Mouse (Mus musculus) gastrocnemius, postnatal 25 days (tissue): ENCODE measurements around the gene Rps6kb2. TPM values are rescaled to one million over a fixed set of nuclear protein-coding genes. Genes with fewer than 3 reads are reported as not detected.

Experiments used
- DNase-seq: peaks from one replicate; pipeline ENCODE4 v3.0.0; 2022
- total RNA-seq, 2 experiments: library from RNA; stranded (reverse); gene quantifications; 1 replicate in 1 of 2; 2 replicates in 1 of 2; pipeline ENCODE4 v1.2.3; 2021

Rps6kb2 gene
- total RNA-seq, 2 experiments from 2014 or later, result 19.9 to 24.4 TPM

DNA sequence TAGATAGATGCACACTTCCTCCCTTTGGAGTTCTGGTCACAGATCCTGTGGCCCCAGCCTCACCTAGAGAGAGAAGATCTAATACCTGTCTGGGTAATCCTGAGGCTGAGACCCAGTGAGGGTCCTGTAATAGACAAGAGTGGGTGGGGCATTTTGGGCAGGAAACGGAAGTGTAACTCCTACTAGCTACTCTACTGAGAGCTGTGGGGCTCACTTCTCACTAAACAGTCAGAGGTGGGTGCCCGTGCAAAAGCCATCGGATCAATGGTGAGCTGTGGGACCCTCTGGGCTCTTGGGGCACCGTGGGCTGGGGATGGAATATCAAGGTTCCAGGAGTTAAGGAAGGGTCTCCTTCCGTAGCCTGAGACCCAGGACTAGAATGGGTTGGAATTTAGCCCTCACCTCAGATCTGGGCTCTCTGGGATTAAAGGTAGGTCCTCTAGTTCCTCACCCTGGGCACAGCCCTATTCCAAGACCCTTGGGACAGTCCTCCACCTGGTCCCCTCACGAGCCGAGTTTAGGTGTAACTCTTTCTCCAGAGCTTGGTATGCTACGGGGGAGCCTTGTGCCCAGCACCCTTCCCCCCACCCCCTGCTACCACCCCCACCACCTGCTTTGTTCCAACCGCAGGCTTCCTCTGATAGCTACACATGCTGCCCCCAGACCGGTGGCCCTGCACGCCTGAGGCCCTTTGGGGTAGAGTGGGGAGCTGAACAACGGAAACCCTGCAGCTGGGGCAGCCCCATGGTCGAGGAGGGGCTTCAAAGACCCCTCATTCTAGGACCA, 8.5 kb downstream of the Rps6kb2 start:
- DNase-seq, result no peak

DNA sequence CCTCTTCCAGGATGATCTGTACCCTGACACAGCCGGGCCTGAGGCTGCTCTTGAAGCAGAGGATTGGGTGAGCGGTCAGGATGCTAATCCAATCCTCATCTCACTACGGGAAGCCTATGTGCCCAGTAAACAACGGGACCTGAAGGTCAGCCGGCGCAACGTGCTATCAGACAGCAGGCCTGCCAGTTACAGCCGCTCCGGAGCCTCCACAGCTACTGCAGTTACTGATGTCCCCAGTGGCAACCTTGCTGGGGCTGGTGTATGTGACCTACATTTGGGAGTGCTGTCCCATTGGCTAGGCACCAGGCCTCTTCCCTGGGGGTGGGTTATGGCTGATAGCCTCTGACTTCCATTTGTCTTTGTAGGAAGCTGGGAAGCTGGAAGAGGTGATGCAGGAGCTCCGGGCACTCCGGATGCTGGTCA, 9.9 kb downstream of the Rps6kb2 start, which contains the start of gene Ptprcap:
Gene Ptprcap (plus strand): TSS at position 373 of the 423 bp plus-strand sequence.
- no peak for DNase-seq

DNA sequence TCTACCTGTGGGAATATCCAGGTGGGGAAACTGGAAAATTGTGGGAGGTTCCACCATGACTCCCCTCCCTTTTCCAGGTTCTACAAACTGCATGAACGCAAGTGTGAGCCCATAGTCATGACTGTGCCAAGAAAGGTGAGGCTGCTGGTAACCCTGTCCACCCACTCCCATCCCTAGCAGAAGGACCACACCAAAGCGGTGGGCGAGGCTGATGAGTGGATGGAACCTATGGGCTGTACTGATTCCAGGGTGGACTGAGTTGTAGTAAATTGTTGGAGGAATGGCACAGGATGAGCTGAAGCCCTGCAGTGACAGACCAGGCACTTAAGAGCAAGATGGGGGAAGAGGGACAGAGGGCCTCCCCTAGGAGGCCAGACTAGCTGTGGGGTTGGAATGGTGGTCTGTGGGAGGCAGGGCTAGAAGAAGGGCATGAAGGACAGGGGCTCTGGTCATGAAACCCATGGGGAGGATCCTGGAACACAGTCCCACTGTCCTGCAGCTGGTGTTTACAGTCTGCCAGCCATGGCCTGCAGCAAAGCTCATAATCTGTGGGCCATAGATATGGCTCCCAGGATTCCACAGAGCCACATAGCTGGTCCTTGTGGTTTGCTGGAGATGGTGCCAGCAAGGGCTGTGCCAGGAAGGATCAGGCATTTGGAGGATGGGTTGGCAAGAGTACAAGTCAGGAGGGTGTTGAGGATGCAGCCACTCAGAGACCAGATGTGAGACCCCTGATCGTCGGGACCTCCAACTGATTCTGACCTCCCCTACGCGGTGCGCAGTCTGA, 10.5 kb downstream of the Rps6kb2 start:
- DNase-seq, result no peak

DNA sequence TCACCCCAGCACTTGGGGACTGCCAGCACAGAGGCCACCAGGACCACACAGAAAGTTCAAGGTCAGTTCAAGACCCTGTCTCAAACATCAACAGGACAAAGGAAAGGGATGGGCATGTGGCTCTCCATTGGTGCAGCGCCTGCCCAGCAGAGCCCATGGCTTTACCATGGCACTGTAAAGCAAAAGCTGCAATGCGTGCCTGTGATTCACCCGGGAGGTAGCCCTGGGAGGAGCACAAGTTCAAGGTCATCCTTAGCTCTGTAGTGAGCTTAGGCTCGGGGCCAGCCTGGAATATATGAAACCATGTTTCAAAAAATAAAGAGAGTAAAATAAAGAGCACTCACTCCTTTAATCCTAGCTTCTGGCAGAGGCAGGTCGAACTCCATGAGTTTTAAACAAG, 11.3 kb downstream of the Rps6kb2 start:
- DNase-seq, result no peak

DNA sequence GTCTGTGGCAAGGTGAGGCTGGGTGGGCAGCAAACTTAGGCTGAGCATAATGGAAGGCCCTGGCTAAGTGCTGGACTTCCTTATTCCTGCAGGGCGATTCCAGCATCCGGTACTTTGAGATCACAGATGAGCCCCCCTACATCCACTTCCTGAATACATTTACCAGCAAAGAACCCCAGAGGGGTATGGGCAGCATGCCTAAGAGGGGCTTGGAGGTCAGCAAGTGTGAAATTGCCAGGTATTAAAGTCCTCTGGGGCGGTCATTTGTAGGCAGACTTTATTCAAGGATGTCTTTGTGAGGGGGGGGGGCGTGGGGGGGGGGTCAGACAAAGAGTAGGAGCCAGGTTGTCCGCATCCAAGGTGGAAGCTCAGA, 11.7 kb downstream of the Rps6kb2 start:
- no peak for DNase-seq

DNA sequence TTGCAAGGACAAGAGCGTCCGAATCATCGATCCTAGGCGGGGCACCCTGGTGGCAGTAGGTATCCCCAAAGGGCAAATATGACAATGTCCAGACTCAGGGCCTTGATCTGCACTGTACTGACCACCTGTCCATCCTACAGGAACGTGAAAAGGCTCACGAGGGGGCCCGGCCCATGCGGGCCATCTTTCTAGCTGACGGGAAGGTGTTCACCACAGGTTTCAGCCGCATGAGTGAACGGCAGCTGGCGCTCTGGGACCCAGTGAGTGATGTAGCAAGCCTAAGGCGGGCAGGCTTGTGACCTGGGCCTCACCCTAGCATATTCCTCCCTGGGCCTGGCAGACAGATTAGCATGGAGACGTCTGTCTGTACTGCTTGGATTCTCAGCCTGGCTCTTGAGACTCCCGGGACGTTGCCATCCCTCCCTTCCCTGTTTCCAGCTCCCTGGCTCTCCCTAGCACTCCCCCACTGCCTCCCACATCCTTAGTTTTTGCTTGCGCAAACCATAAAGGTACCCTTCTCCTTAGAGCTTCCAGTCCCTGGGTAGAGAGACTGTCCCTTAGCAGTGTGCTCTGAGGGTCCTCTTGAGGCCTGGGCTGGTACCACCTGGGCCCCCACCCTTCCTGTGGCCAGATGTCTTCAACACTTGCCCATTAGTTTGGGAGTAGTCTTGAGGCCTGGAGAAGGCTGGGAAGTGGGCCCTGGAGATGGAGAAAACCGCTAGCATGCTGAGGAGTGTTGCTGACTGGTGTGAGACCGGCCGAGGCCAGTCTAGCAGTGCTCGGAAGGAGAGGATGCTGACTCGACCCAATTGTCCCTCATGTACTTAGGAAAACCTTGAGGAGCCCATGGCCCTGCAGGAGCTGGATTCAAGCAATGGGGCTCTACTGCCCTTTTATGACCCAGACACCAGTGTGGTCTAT, 12.3 kb downstream of the Rps6kb2 start:
- no peak for DNase-seq

DNA sequence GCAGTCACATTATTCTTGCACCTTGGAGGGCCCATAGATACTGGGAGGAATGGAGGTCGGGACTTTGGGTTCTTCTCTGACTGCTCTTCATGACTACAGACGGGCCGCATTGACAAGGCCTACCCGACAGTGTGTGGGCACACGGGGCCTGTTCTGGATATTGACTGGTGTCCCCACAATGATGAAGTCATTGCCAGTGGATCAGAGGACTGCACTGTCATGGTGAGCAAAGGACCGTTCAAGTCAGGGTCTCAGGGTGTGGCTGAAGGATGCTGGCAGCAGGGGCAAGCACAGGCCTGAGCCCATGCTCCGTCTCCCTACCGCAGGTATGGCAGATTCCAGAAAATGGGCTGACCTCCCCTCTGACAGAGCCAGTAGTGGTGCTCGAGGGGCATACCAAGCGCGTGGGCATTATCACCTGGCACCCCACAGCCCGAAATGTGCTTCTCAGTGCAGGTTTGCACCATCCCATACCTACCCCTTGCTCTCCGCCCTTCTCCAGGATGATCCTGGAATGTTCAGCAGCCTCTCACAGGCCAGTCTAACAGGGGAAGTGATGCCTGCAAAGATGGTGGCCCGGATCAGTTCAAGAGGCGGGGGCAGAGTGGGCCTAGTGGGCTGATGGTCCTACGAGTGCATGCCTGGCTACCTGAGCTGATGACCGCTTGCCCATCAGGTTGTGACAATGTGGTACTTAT, 13.2 kb downstream of the Rps6kb2 start:
- no peak for DNase-seq

DNA sequence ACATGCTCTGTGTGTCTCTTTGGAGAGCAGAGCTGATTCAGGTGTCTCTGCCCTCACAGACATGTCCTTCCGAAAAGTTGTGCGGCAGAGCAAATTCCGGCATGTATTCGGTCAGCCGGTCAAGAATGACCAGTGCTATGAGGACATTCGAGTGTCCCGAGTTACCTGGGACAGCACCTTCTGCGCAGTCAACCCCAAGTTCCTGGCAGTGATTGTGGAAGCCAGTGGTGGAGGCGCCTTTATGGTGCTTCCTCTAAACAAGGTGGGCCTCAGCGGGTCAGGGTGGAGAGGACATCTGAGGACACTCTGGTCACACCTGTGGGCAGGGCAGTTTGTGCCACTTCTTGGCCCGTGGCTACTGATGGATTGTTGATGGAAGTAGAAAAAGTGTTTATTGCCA, 13.9 kb downstream of the Rps6kb2 start:
- DNase-seq, result no peak

DNA sequence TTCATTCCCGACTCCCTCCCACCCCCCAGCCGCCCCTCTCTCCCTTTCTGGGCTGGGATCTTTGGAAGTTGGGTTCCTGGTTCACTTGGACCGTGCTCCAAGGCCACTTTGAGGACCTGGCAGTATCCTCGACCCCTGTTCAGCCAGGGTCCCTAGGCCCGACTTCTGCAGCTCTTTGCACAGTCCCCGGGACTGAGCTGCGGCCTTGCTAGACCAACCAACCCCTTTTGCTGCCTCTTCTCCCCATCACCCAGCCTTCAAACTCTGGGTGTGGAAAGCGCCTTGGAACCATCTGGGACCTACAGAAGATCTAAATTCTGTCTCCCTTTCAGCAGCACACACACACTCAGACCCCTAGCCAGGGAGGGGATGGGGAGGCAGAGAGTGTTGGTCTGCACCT, 14.3 kb downstream of the Rps6kb2 start:
- no peak for DNase-seq

DNA sequence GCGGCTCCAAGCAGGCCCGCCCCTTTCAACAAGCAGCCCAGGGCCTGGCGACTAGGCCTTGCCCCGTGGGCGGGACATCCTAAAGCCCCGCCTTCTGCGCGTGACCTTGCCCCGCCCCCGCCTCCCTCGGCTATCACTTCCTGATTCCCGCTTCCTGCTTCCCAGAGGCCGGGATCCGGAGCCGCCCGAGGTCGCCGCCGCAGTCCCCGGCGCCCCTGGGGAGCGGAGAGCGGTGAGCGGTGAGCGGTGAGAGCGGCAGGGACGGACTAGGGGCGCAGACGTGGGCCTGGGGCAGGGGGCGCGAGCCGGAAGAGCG, 14.7 kb downstream of the Rps6kb2 start, which contains the start of gene Coro1b:
Gene Coro1b (plus strand): TSS at position 129 of the 316 bp plus-strand sequence.
- peak; percentile 98 for DNase-seq

DNA sequence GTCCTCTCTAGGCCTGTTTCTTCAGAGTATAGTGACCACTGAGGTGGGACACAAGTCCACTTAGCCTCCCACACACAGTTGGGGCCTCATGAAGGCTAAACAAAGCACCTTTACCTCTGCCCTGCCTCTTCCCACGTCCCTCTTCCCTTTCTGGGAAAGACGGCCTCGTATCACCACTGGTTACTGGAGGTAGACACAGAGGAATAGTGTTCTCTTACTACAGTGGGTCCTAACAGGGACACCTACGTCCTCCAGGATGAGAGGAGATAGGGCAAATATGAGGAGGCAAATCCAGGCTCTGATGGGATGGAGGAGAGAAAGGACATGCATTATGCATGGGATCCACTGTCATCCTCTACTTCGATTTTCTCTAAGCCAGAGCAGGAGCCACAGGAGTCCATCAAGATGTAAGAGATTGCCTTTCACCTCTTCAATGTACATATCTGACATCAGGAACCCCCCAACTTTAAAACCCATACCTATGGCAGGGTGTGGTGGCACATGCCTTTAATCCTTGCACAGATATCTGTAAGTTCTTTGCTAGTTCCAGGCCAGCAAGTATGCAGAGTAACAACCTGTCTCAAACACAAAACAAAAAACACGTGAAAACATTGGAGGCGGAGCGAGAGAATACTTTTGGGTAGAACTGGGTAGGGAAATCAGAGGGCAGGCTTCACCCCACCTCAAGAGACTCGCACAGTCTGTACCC, 15.2 kb downstream of the Rps6kb2 start:
- DNase-seq, result no peak

DNA sequence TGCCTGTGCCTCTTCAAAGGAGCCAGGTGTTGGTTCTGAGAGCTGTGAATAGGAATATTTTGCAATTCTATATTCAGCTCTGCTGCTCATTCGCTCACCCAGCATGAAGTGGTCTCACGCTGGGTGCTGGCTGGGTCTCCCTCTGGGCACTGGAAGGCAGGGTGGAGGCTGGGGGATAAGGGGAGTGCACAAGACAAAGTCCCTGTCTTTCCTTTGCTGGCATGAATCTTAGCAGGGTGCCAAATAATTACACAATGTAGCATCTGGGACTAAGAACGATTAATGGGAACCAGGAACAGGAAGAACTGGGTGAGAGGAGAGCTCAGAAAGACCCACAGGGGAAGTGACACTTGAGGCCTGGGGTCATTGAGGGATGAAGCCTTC, 16.1 kb downstream of the Rps6kb2 start:
- DNase-seq, result no peak

DNA sequence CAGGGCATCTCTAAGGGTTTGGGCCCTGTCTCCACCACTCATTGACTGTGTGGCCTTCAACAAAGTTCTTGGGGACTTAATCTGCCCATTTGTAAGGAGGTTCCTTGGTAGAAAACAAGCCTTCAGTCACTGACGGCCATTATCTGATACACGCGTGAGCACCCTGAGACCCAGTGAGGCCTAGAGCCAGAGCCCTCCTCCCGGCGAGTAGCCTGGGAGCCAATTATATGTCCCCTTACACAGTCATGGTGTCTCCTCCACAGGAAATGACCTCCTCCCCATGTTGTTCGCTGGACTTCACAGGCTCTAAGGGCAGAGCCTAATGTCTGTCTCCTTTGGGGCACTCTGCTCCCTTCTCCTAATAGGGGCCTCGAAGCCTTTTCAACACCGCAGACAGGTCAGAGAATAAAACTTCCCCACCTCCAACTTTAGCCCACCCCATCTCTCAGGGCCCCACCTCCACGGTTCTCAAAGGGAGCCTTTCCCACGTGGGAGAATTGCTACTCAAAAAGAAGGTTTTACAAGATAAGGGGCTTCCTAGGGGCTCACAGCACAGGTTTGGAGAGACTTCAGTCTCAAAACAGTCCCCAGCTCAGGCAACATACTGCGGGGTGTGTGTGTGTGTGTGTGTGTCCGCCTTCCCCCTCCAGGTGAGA, 16.7 kb downstream of the Rps6kb2 start:
- no peak for DNase-seq

DNA sequence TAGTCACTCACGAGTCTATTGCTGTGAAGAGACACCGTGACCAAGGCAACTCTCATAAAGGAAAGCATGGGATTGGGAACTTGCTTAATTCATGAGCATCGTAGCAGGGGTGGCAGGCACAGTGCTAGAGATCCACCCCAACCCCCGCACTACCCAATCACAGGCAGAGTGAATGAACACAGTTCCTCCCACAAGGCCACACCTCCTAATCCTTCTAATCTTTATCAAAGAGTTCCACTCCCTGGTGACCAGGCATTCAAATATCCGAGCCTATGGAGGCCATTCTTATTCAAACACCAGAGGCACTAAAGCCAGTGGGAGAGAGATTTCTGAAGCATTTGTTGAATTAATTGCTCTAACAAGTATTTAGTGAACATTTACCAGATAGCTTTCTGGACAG, 17.2 kb downstream of the Rps6kb2 start:
- no peak for DNase-seq

DNA sequence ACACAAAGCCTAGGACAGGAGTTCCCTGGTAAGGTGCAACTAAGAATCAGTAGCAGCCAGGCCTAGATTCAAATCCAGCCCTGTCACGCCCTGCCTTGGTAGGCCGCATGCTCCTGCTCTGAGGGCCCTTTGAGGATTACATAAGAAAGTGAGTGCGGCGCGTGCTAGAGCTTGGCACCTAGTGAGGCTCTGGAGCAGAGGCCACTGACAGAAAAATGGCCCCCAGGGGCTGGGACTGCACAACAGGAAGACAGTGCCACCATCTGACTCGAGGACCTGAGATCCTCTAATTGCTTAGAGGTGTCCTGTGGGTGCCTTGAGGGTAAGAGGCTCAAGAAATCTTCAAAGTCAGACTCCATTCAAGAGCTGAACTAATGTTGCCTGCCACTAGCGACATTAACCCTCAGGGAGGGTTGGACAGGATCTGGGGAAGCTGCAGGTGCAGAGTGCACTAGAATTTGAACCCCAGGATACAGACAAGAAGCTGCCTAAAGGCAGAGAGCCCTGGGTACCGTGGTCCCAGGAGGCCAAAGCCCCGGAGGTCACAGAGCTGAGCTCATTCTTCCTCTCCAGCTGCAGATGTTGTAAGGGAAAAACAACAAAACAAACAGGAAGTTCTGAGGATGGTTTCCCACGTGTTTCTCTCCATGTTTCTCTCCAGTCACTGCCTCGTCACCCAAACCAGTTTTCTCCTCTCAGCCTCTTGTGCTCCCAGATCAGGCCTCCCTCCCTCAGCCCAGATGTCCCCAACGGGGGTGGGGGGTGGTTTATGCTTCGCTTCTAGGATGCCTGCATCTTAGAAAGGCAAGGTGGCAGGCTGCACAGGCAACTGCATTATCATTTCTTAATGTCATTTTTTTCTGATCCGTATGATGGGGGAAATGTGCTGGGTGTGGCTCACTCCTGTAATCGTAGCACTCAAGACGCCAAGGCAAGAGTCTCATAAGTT, 18.3 kb downstream of the Rps6kb2 start:
- no peak for DNase-seq

DNA sequence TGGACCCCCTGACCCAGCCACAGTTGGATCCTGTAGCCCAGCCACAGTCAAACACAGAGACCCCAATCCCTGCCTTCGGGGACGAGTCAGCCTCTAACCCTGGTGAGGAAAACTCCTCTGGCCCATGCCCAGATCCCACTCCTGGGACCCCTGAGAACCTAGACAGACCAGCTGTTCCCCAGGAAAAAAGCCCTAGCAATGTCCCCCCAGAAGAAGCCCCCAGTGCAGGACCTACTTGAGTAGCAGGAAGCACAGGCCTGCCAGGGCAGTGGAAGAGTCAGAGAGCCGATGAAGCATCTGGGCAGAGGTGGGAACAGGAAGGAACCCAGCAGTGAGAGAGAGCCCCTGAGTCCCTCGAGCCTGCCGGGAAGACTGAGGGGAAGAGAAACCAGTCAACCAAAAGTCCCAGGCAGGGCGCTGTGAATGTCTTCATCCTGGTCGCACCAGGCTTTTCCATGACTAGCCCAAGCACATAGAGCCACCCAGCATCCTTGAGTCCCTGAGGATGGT, 19.3 kb downstream of the Rps6kb2 start, which contains the start of gene Cabp4:
Gene Cabp4 (minus strand): TSS at position 275 of the 510 bp plus-strand sequence.
- no peak for DNase-seq

DNA sequence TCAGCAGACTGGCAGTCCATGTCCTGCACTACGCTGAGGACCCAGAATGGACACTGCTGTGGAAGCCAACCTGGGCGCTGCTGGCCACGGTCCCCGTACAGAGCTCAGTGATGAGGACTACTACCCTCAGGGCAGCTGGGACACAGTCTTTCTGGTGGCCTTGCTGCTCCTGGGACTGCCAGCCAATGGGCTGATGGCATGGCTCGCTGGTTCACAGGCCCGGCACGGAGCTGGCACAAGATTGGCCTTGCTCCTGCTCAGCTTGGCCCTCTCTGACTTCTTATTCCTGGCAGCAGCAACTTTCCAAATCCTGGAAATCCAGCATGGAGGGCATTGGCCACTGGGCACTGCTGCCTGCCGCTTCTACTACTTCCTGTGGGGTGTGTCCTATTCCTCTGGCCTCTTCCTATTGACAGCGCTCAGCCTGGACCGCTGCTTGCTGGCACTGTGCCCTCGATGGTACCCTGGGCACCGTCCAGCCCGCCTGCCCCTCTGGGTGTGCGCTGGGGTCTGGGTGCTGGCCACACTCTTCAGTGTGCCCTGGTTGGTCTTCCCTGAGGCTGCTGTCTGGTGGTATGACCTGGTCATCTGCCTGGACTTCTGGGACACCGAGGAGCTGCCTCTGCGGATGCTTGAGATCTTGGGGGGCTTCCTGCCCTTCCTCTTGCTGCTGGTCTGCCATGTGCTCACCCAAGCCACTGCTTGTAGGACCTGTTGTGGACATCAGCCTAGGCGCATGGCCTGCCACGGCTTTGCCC, 20.6 kb downstream of the Rps6kb2 start:
- DNase-seq, result no peak

DNA sequence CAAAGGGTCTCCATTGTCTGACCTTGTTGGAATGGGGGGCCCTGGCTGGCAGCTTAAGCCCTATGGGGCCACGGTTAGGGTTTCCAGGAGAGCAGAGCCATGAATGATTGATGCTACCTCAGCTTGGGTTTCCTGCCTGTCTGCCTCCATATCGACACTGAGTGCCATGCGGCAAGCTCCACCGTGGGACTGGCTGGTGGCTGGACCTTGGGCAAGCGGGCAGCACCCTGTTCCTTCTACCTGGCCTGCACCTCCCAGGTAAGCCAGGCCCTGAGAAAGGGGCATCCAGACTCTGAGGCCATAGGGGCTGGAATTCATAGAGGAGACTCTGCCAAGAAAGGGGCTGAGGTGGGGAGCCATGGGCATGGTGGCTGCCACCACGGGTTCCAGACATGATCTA, 23.0 kb downstream of the Rps6kb2 start:
- no peak for DNase-seq
